Mouse (Mus musculus) embryonic facial prominence, embryonic 12.5 days (tissue): ENCODE data around the gene Ttf2. TPM values are rescaled to one million over a fixed set of nuclear protein-coding genes. Genes with fewer than 3 reads are reported as not detected.

Source experiments
- ATAC-seq: fragments of 200-750 bp; cut with Nextera tagmentation; 2 replicates; pipeline ENCODE4 v1.8.0; 2017; ENCODE audit not compliant: insufficient number of reproducible peaks, insufficient read depth, low FRiP score, low TSS enrichment
- H3K27ac ChIP-seq: fragments of 300-500 bp; sonication (generic); 2 replicates; pipeline ENCODE4 v1.5.1; 2016; ENCODE audit warnings: mild to moderate bottlenecking
- H3K27me3 ChIP-seq: fragments of 300-500 bp; sonication (generic); 2 replicates; pipeline ENCODE4 v1.6.1; 2016; ENCODE audit warnings: mild to moderate bottlenecking, moderate library complexity
- H3K36me3 ChIP-seq: fragments of 300-500 bp; sonication (generic); 2 replicates; pipeline ENCODE4 v1.6.1; 2016; ENCODE audit warnings: mild to moderate bottlenecking
- H3K4me1 ChIP-seq: fragments of 300-500 bp; sonication (generic); 2 replicates; pipeline ENCODE4 v1.6.1; 2016
- H3K4me2 ChIP-seq: fragments of 300-500 bp; sonication (generic); replicated peaks from 2 replicates; pipeline ENCODE4 v1.6.1; 2016; ENCODE audit warnings: mild to moderate bottlenecking, moderate library complexity
- H3K4me3 ChIP-seq: fragments of 300-500 bp; sonication (generic); 2 replicates; pipeline ENCODE4 v1.5.1; 2016; ENCODE audit warnings: mild to moderate bottlenecking
- H3K9ac ChIP-seq: fragments of 300-500 bp; sonication (generic); 2 replicates; pipeline ENCODE4 v1.6.1; 2016; ENCODE audit warnings: mild to moderate bottlenecking, moderate library complexity
- H3K9me3 ChIP-seq: fragments of 300-500 bp; sonication (generic); 2 replicates; pipeline ENCODE4 v1.6.1; 2016; ENCODE audit warnings: mild to moderate bottlenecking, moderate library complexity
- WGBS: fragments of 180-500 bp; shearing (Covaris S2); methylation state at CpG from one replicate; pipeline ENCODE4 v1.1.7; 2016; 5-methylcytosine and 5-hydroxymethylcytosine counted together
- polyA plus RNA-seq: library from polyadenylated mRNA; unstranded; fragments of >200 nt; fragmentation: Nextera tagmentation; extraction: Ambion mirVana; gene quantifications from 2 replicates; pipeline ENCODE4 v1.2.1, GENCODE M21; 2016

Ttf2 gene
- polyA plus RNA-seq, 1 experiment from 2014 or later: 20.8 TPM

DNA sequence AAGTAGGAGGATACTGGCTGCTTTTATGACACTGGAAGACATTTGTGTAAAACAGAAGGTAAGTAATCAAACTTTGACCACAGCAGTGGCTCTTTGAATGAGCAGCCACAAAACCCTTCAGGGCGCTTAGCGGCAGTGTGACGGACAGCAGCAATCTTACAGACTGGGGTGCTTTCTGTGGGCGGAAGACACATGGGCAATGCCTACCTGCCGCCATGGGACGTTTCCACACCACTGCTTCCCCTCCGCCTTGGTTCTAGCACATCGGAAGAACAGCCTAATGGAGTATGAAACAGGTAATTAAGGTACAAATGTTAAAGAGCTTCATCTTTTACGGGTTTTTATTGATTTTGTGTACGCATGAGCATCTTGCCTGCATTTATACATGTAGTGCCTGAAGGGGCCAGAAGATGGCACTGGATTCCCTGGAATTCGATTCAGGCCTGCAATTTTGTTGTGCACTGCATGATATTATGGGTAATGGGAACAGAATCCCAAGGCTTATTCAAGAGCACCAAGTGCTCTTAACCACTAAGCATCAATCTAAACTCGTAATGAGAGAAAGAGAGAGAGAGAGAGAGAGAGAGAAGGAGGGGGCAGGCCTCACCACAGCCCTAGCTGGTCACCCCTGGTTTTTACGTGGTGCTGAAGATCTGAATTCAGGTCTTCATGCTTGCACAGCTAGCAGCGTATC is 5.5 kb downstream of the Ttf2 start:
- Histone ChIP-seq H3K4me2 (no peak overlapping the region), H3K4me1 (peaks cover 4% of the 10 kb centered on the region; the same call in 1 of the 2 replicates), H3K27me3 (no peaks in the 10 kb centered on the region), H3K9me3 (no peaks in the 10 kb centered on the region), H3K9ac (no peak overlapping the region), H3K36me3 (peaks cover 40% of the 10 kb centered on the region), H3K27ac (no peak overlapping the region), H3K4me3 (no peak overlapping the region)
- 83% methylated on average over 14 of the region's 14 CpGs for WGBS
- ATAC-seq: no peak

- ATAC-seq: no peak
- Histone ChIP-seq H3K27me3 (no peaks in the 10 kb centered on the region), H3K9ac (no peak overlapping the region), H3K36me3 (peaks cover 64% of the 10 kb centered on the region), H3K4me2 (no peak overlapping the region), H3K4me1 (no peaks in the 10 kb centered on the region), H3K4me3 (no peak overlapping the region), H3K27ac (no peak overlapping the region), H3K9me3 (no peaks in the 10 kb centered on the region)
- WGBS: 87% methylated on average over 7 of the region's 7 CpGs
Observed at GRCm38 (mm10) chr3:100961501-100961900, 8.0 kb downstream of the Ttf2 start.

DNA sequence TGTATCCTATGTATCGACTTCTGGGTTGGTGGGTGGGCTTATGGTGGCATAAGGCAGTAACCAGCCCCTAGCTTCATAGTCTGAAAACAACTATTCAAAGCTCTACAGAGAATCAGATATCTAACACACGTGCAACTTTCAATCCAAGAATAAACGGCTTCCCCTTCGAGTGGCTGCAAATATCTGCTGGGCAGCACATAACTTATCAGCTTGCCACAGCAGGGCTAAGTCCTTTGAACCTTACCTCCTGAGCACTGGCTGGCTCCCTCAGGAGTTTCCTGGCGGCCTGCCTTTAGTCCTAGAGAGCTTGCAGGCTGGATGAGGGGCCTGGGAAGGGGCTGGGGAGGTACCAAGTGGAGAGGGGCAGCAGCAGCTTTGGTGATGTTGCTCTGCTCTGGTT is 8.5 kb downstream of the Ttf2 start:
- H3K27ac ChIP-seq: no peak overlapping the region
- 85% methylated on average over 5 of the region's 5 CpGs for WGBS
- peaks cover 66% of the 10 kb centered on the region for H3K36me3 ChIP-seq

DNA sequence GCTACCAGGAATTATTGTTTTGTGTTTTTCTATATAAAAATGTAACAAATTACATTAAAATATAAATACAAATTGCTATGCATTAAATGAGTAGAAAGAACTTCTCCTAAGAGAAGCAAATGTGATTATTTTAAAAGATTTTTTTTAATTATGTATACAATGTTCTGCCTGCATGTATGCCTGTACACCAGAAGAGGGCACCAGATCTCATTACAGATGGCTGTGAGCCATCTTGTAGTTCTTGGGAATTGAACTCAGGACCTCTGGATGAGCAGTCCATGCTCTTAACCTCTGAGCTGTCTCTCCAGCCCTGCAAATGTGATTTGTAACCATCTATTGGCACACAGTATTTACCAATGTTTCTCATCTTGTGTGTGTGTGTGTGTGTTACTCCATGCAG is 14.8 kb downstream of the Ttf2 start:
- Histone ChIP-seq H3K27ac (no peak overlapping the region), H3K4me3 (no peak overlapping the region), H3K27me3 (no peaks in the 10 kb centered on the region), H3K36me3 (peaks cover 84% of the 10 kb centered on the region), H3K9ac (no peak overlapping the region), H3K4me1 (no peaks in the 10 kb centered on the region), H3K4me2 (no peak overlapping the region), H3K9me3 (no peaks in the 10 kb centered on the region)
- ATAC-seq: no peak

More for the DNA sequence above, 8.5 kb downstream of the Ttf2 start:
- Histone ChIP-seq H3K27me3 (no peaks in the 10 kb centered on the region), H3K9me3 (no peaks in the 10 kb centered on the region), H3K9ac (no peak overlapping the region), H3K4me3 (no peak overlapping the region), H3K4me1 (no peaks in the 10 kb centered on the region), H3K4me2 (no peak overlapping the region)
- ATAC-seq: no peak

- no peak overlapping the region for H3K9ac ChIP-seq
- H3K27ac ChIP-seq: no peak overlapping the region
- no peak for ATAC-seq
- 90% methylated on average over 4 of the region's 4 CpGs for WGBS
- no peak overlapping the region for H3K4me3 ChIP-seq
- no peaks in the 10 kb centered on the region for H3K9me3 ChIP-seq
- no peaks in the 10 kb centered on the region for H3K27me3 ChIP-seq
- no peak overlapping the region for H3K4me2 ChIP-seq
- H3K36me3 ChIP-seq: peaks cover 76% of the 10 kb centered on the region
- H3K4me1 ChIP-seq: no peaks in the 10 kb centered on the region
Observed at GRCm38 (mm10) chr3:100951531-100951930, 17.9 kb downstream of the Ttf2 start.

DNA sequence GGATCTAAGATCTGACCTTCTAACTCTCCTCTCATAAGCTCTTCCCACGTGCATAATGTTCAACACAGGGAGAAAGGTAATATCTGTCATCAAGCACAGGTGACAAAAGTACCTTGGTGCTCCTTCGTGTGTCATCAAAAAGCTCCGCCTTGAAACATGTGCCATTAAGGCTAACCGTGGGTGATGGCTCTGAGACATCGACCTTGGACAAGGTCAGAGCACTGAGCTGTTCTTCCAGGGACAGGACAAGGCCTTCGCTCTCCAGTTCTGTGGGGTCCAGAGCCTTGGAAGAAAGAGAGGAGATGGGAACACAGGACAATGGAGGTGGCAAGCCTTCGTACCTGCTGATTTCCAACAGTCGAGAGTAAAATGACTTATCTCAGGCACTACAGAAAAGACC is 22.2 kb downstream of the Ttf2 start:
- H3K4me1 ChIP-seq: no peaks in the 10 kb centered on the region
- no peaks in the 10 kb centered on the region for H3K27me3 ChIP-seq
- H3K9me3 ChIP-seq: no peaks in the 10 kb centered on the region
- no peak for ATAC-seq
- H3K9ac ChIP-seq: no peak overlapping the region
- H3K27ac ChIP-seq: no peak overlapping the region
- WGBS: 93% methylated on average over 8 of the region's 8 CpGs
- no peak overlapping the region for H3K4me3 ChIP-seq
- peaks cover 78% of the 10 kb centered on the region for H3K36me3 ChIP-seq
- no peak overlapping the region for H3K4me2 ChIP-seq

DNA sequence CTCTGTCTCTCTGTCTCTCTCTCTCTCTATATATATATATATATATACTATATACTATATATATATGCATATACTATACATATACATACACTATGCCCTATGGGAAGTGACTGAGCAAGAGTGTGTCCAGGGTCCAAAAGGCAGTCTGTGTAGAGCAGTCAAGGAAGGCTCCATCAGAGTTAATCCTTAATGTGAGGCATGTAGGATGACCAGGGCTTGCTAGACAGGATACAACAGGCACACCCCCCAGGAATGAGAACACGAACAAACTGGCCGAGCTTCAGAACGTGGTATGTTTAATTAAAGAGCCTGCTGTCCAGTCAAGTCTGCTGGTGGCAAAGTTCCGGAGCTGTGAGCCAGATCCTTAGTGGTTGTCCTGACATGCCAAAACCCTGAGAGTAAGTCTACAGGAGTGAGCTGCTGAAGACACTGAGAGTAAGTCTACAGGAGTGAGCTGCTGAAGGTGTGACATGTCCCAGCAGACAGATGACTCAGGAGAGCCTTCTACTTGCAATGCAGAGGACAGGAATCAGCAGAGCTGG is 28.9 kb downstream of the Ttf2 start:
- H3K36me3 ChIP-seq: peaks cover 80% of the 10 kb centered on the region
- 83% methylated on average over 4 of the region's 4 CpGs for WGBS
- H3K4me2 ChIP-seq: no peak overlapping the region
- H3K4me3 ChIP-seq: no peak overlapping the region
- ATAC-seq: no peak
- no peak overlapping the region for H3K27ac ChIP-seq
- H3K9ac ChIP-seq: no peak overlapping the region
- H3K4me1 ChIP-seq: no peaks in the 10 kb centered on the region
- H3K9me3 ChIP-seq: no peaks in the 10 kb centered on the region
- H3K27me3 ChIP-seq: no peaks in the 10 kb centered on the region

DNA sequence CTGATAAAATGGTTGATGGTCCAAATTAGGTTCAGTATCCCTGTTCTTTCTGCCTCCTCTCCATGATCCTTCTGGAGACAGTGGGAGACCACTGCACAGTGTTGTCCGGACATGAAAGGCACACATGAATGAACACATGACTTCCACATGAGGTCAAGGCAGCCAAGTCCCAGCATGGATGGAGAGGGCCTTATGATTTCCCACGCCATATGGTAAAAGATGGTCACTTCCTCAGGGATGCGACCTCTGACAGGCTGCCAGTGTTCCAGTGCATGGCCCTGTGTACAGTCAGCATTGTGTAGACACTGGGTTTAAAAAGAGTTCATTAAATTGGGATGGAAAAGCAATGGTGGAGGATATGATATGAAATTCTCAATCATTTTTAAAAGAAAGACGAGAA is 31.3 kb downstream of the Ttf2 start:
- Histone ChIP-seq H3K4me2 (no peak overlapping the region), H3K27ac (no peak overlapping the region), H3K36me3 (peaks cover 66% of the 10 kb centered on the region), H3K4me1 (no peaks in the 10 kb centered on the region), H3K9ac (no peak overlapping the region), H3K9me3 (no peaks in the 10 kb centered on the region), H3K4me3 (no peak overlapping the region), H3K27me3 (no peaks in the 10 kb centered on the region)
- WGBS: 92% methylated on average over 4 of the region's 4 CpGs
- no peak for ATAC-seq

- no peak overlapping the region for H3K27ac ChIP-seq
- peaks cover 74% of the 10 kb centered on the region for H3K36me3 ChIP-seq
- no peak overlapping the region for H3K4me2 ChIP-seq
- no peaks in the 10 kb centered on the region for H3K9me3 ChIP-seq
- ATAC-seq: no peak
- H3K9ac ChIP-seq: no peak overlapping the region
- 94% methylated on average over 6 of the region's 6 CpGs for WGBS
- no peaks in the 10 kb centered on the region for H3K27me3 ChIP-seq
- no peaks in the 10 kb centered on the region for H3K4me1 ChIP-seq
- no peak overlapping the region for H3K4me3 ChIP-seq
Observed at GRCm38 (mm10) chr3:100936201-100936600, 33.3 kb downstream of the Ttf2 start.

DNA sequence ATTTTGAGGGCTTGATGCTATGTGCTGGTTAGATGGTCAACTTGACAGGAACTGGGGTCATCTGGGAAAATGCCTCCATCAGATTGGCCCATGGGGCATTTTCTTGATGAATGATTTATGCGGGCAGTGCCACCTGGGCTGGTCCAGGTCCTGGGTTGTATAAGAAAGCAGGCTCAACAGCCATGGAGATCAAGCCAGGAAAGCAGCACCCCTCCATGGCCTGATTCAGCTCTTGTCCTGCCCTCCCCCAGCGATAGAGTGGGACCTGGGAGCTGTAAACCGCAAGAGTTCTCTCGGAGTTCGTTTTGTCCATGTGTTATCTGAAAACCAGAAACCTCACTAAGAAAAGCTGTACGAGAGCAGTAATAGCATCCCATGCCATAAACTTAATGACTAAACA is 33.9 kb downstream of the Ttf2 start:
- 93% methylated on average over 6 of the region's 6 CpGs for WGBS
- no peak overlapping the region for H3K4me3 ChIP-seq
- no peak for ATAC-seq
- no peak overlapping the region for H3K4me2 ChIP-seq
- H3K27me3 ChIP-seq: no peaks in the 10 kb centered on the region
- H3K36me3 ChIP-seq: peaks cover 69% of the 10 kb centered on the region
- no peak overlapping the region for H3K27ac ChIP-seq
- no peaks in the 10 kb centered on the region for H3K9me3 ChIP-seq
- no peaks in the 10 kb centered on the region for H3K4me1 ChIP-seq
- H3K9ac ChIP-seq: no peak overlapping the region

GRCm38 (mm10) chr3:100932077-100932944 is 37.2 kb downstream of the Ttf2 start:
- no peaks in the 10 kb centered on the region for H3K27me3 ChIP-seq
- no peak overlapping the region for H3K4me2 ChIP-seq
- ATAC-seq: no peak
- no peak overlapping the region for H3K4me3 ChIP-seq
- peaks cover 66% of the 10 kb centered on the region for H3K36me3 ChIP-seq
- no peaks in the 10 kb centered on the region for H3K4me1 ChIP-seq
- H3K27ac ChIP-seq: no peak overlapping the region
- H3K9ac ChIP-seq: no peak overlapping the region
- no peaks in the 10 kb centered on the region for H3K9me3 ChIP-seq
- WGBS: 75% methylated on average over 11 of the region's 11 CpGs
